Mouse (Mus musculus) liver, embryonic 14.5 days (tissue): ENCODE measurements around the gene Dnajb4. TPM values are rescaled to one million over a fixed set of nuclear protein-coding genes. Genes with fewer than 3 reads are reported as not detected.

Experiments
- ATAC-seq: fragments of 200-750 bp; cut with Nextera tagmentation; 2 replicates; pipeline ENCODE4 v1.8.0; 2017; ENCODE audit warnings: moderate number of reproducible peaks, mild to moderate bottlenecking, moderate library complexity; ENCODE audit not compliant: insufficient read depth
- DNase-seq, 3 experiments: peaks; one replicate each; pipeline ENCODE4 v3.0.0-alpha.2; 2012 to 2013; ENCODE audit warnings: low read depth in 3 of 3, low spot score in 3 of 3
- H3K27ac ChIP-seq: fragments of 300-500 bp; sonication (generic); 2 replicates; pipeline ENCODE4 v1.5.1; 2014; ENCODE audit warnings: moderate library complexity, mild to moderate bottlenecking, control low read depth, inconsistent platforms
- H3K27me3 ChIP-seq: fragments of 300-500 bp; sonication (generic); 2 replicates; pipeline ENCODE4 v1.6.1; 2014; ENCODE audit warnings: mild to moderate bottlenecking, low read length, moderate library complexity; ENCODE audit not compliant: control insufficient read depth, insufficient read depth
- H3K36me3 ChIP-seq: fragments of 300-500 bp; sonication (generic); replicated peaks from 2 replicates; pipeline ENCODE4 v1.6.1; 2014; ENCODE audit warnings: low read depth; ENCODE audit not compliant: control insufficient read depth, insufficient read depth
- H3K4me1 ChIP-seq, 2 experiments: fragments of 200-500 bp in 1 of 2; fragments of 300-500 bp in 1 of 2; sonication (generic) in 1 of 2; replicated peaks; 2 replicates each; pipeline ENCODE4 v1.6.1; 2012 to 2014; ENCODE audit warnings: antibody characterized with exemption in 1 of 2, inconsistent platforms in 1 of 2, low read length in 1 of 2; ENCODE audit not compliant: control insufficient read depth in 2 of 2, insufficient read depth in 2 of 2
- H3K4me2 ChIP-seq: fragments of 300-500 bp; sonication (generic); 2 replicates; pipeline ENCODE4 v1.6.1; 2014; ENCODE audit warnings: low read depth, mild to moderate bottlenecking, control low read depth, moderate library complexity
- H3K4me3 ChIP-seq, 2 experiments: fragments of 200-500 bp in 1 of 2; fragments of 300-500 bp in 1 of 2; sonication (generic) in 1 of 2; 2 replicates each; pipeline ENCODE4 v1.5.1; 2012 to 2014; ENCODE audit warnings: low read depth in 2 of 2, low read length in 2 of 2, mild to moderate bottlenecking in 2 of 2, control low read depth in 1 of 2, inconsistent platforms in 1 of 2, moderate library complexity in 1 of 2; ENCODE audit not compliant: insufficient read depth in 1 of 2
- H3K9ac ChIP-seq: fragments of 300-500 bp; sonication (generic); replicated peaks from 2 replicates; pipeline ENCODE4 v1.6.1; 2014; ENCODE audit warnings: mild to moderate bottlenecking, control low read depth, moderate library complexity
- H3K9me3 ChIP-seq: fragments of 300-500 bp; sonication (generic); 2 replicates; pipeline ENCODE4 v1.6.1; 2016; ENCODE audit warnings: low read length, mixed read lengths; ENCODE audit not compliant: control insufficient read depth
- CTCF ChIP-seq: IDR thresholded peaks from 2 replicates; pipeline ENCODE4 v1.5.1; 2016; ENCODE audit warnings: antibody characterized with exemption, low read depth, control low read depth
- EP300 ChIP-seq: IDR thresholded peaks from 2 replicates; pipeline ENCODE4 v1.6.1; 2016; ENCODE audit warnings: antibody characterized with exemption, low read depth
- WGBS: fragments of 180-500 bp; shearing (Covaris S2); extraction: QIAGEN DNeasy Blood & Tissue Kit; methylation state at CpG from one replicate; pipeline ENCODE4 v1.1.7; 2014; ENCODE audit not compliant: insufficient replicate concordance; 5-methylcytosine and 5-hydroxymethylcytosine counted together
- polyA plus RNA-seq, 2 experiments: library from polyadenylated mRNA; depleted of rRNA in 1 of 2; stranded (reverse) in 1 of 2; unstranded in 1 of 2; fragments of >200 nt; fragmentation: Nextera tagmentation in 1 of 2; extraction: Ambion mirVana in 1 of 2; gene quantifications; 2 replicates each; pipeline versions ENCODE4 v1.2.1 to v1.2.3; 2012 to 2014

The Dnajb4 gene
- polyA plus RNA-seq, 2 experiments, result 18.3 to 29.9 TPM

- no peak for TF ChIP-seq CTCF
- TF ChIP-seq EP300, result no peak
- WGBS, result 70% methylated on average over 4 of the region's 4 CpGs
- no peak for DNase-seq
- no peak for ATAC-seq
- Histone ChIP-seq H3K4me2 (no peak overlapping the region), H3K27me3 (no peaks in the 10 kb centered on the region), H3K27ac (no peak overlapping the region), H3K4me3 (no peak overlapping the region), H3K9ac (no peak overlapping the region), H3K36me3 (peaks cover 16% of the 10 kb centered on the region), H3K9me3 (no peaks in the 10 kb centered on the region), H3K4me1 (no peaks in the 10 kb centered on the region; a peak in 2 of 4 replicates)
These were observed 31.3 kb downstream of the Dnajb4 start for GRCm38 (mm10) chr3:152178816-152179215.

GRCm38 (mm10) chr3:152172322-152172935 lies 37.7 kb downstream of the Dnajb4 start:
- Histone ChIP-seq H3K9ac (no peak overlapping the region), H3K4me3 (no peak overlapping the region), H3K9me3 (no peaks in the 10 kb centered on the region), H3K27ac (no peak overlapping the region), H3K36me3 (no peaks in the 10 kb centered on the region), H3K27me3 (peaks cover 7% of the 10 kb centered on the region), H3K4me1 (peaks cover 0 to 14% of the 10 kb centered on the region in 2 experiments; a peak in 3 of 4 replicates), H3K4me2 (no peak overlapping the region)
- WGBS, result 70% methylated on average over 7 of the region's 7 CpGs
- DNase-seq, result no peak
- ATAC-seq, result no peak
- TF ChIP-seq EP300 (no peak), CTCF (no peak)

- DNase-seq (no peak), ATAC-seq (no peak)
- no peak for TF ChIP-seq CTCF
- no peak for TF ChIP-seq EP300
- Histone ChIP-seq H3K9me3 (no peaks in the 10 kb centered on the region), H3K27me3 (peaks cover 12% of the 10 kb centered on the region), H3K4me2 (no peak overlapping the region), H3K36me3 (no peaks in the 10 kb centered on the region), H3K4me1 (peaks cover 0 to 14% of the 10 kb centered on the region in 2 experiments; a peak in 3 of 4 replicates), H3K9ac (no peak overlapping the region), H3K4me3 (no peak overlapping the region), H3K27ac (no peak overlapping the region)
- WGBS, result 55% methylated on average over 7 of the region's 7 CpGs
These were observed 38.2 kb downstream of the Dnajb4 start for GRCm38 (mm10) chr3:152171862-152172261.

GRCm38 (mm10) chr3:152171236-152171635 lies 38.9 kb downstream of the Dnajb4 start:
- H3K27ac ChIP-seq, result no peak overlapping the region
- H3K4me2 ChIP-seq, result no peak overlapping the region
- ATAC-seq (no peak), DNase-seq (no peak)
- peaks cover 18% of the 10 kb centered on the region for H3K27me3 ChIP-seq
- H3K4me1 ChIP-seq, result peaks cover 0 to 16% of the 10 kb centered on the region in 2 experiments; a peak in 3 of 4 replicates
- no peak for TF ChIP-seq CTCF
- no peak for TF ChIP-seq EP300
- no peaks in the 10 kb centered on the region for H3K9me3 ChIP-seq
- 29% methylated on average over 2 of the region's 2 CpGs for WGBS
- H3K36me3 ChIP-seq, result no peaks in the 10 kb centered on the region
- H3K9ac ChIP-seq, result no peak overlapping the region
- no peak overlapping the region for H3K4me3 ChIP-seq

- Histone ChIP-seq H3K27ac (no peak overlapping the region), H3K4me1 (peaks cover 0 to 16% of the 10 kb centered on the region in 2 experiments; a peak in 3 of 4 replicates), H3K9me3 (no peaks in the 10 kb centered on the region), H3K4me3 (no peak overlapping the region), H3K36me3 (no peaks in the 10 kb centered on the region), H3K27me3 (peaks cover 27% of the 10 kb centered on the region), H3K4me2 (no peak overlapping the region), H3K9ac (no peak overlapping the region)
- DNase-seq, result no peak
- TF ChIP-seq EP300 (no peak), CTCF (no peak)
- WGBS, result 5% methylated on average over 1 of the region's 1 CpGs
- ATAC-seq, result no peak
These were observed 39.7 kb downstream of the Dnajb4 start for GRCm38 (mm10) chr3:152170407-152170806.
